Mouse (Mus musculus): ENCODE data around the gene Tm2d3. TPM values are rescaled to one million over a fixed set of nuclear protein-coding genes. Genes with fewer than 3 reads are reported as not detected.

The Tm2d3 gene
- polyA plus RNA-seq, 1 experiment from 2014 or later = 58.2 TPM

Other genes with a start within 250 kb of the Tm2d3 start
- 14.4 and 15.0 TPM in 2 replicates for gene Tjp1, start 163.4 kb upstream of the Tm2d3 start, polyA plus RNA-seq (2014; fragmentation: Nextera tagmentation; extraction: Ambion mirVana)
- 35.4 and 39.3 TPM in 2 replicates for gene Tarsl2, start 46.3 kb upstream of the Tm2d3 start, polyA plus RNA-seq (2014; fragmentation: Nextera tagmentation; extraction: Ambion mirVana)
- gene Pcsk6, start 170.6 kb downstream of the Tm2d3 start, polyA plus RNA-seq (2014; fragmentation: Nextera tagmentation; extraction: Ambion mirVana) = 1.3 and 1.8 TPM in 2 replicates